In the genomic region with DNA sequence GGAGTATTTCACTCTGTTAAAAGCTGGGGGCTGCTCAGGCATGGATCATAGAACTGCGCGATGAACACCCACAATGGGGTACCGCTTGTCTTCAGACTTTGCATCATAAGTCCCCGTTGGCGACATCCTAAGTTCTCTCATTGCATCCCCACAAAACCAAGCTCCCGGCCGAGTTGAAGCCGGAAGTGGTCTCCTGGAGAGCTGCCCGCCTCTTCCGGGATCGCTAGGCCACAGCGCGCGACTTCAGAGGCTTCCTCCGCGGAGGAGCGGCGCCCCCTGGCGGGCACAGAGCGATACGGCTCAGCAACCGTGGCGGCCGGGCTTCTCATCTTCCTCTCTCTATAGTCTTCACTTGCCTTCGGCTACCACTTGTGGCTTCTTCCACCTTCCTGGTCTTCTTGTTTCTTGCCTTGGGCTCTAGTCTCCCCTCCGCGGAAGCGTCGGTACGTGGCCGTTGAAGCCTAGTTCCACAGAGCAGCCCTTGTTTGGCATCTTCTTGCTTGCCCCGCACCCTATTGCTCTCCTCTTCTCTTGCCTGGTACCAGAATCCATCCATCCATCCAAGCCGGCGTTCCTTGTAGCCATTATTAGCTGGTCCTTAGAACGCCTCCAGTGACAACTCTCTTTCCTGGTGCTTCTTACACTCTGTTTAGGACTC, we compare ENCODE assay signal across 1 mouse cellular context.
TF ChIP-seq lines count a peak whose summit lies in the region.

No protein-coding gene starts in this region.

TF ChIP-seq in MEL, 35 proteins besides CTCF, POLR2A, EP300 and RAD21 (continued from another document):
- TF ChIP-seq MXI1 (IDR thresholded peaks at IDR 0.05; ENCODE audit: low read depth, low read length) (0 out of 2 replicates have a peak, but pooled peaks have one; percentile 45), NELFE (IDR thresholded peaks at IDR 0.05; ENCODE audit: low read depth, low read length) (peak; percentile 85), GABPA (IDR thresholded peaks at IDR 0.05; ENCODE audit: low read depth, low read length) (no peak), ZNF384 (IDR thresholded peaks at IDR 0.05; ENCODE audit: low read depth, low read length) (no peak), ZMIZ1 (IDR thresholded peaks at IDR 0.05; ENCODE audit: low read depth, low read length) (peak; percentile 75; the same call in 1 of the 2 replicates), TCF12 (IDR thresholded peaks at IDR 0.05; ENCODE audit: low read depth, low read length) (peak; percentile 45; the same call in 1 of the 2 replicates), KAT2A (conservative IDR thresholded peaks at IDR 0.05; ENCODE audit: low read depth, low read length) (no peak), ELF1 (IDR thresholded peaks at IDR 0.05; ENCODE audit: low read depth, low read length) (peak; percentile 94), ZC3H11A (IDR thresholded peaks at IDR 0.05; ENCODE audit: low read depth, low read length) (peak; percentile 83), SIN3A (IDR thresholded peaks at IDR 0.05; ENCODE audit: low read length) (peak; percentile 84)
